Mouse (Mus musculus): ENCODE data around the gene Rab27a. TPM values are rescaled to one million over a fixed set of nuclear protein-coding genes. Genes with fewer than 3 reads are reported as not detected.

Gene Rab27a
- total RNA-seq, 1 experiment: 4.6 TPM

- DNase-seq (ENCODE audit: low read depth, low spot score): no peak
- Histone ChIP-seq H3K4me1 (ENCODE audit: control insufficient read depth in 2 of 2, insufficient read depth in 2 of 2, low read length in 2 of 2, poor library complexity in 1 of 2) (peaks cover 0 to 4% of the 10 kb centered on the region in 2 experiments; a peak in 2 of 4 replicates), H3K9me3 (ENCODE audit: control insufficient read depth, insufficient read depth, low read depth, low read length) (no peaks in the 10 kb centered on the region), H3K9ac (ENCODE audit: insufficient read depth, low read depth, low read length, poor library complexity, severe bottlenecking) (no peak overlapping the region), H3K36me3 (ENCODE audit: control insufficient read depth, insufficient read depth, low read length, poor library complexity, severe bottlenecking) (peaks cover 36% of the 10 kb centered on the region), H3K27ac (ENCODE audit: insufficient read depth, low read depth, low read length, poor library complexity, severe bottlenecking) (no peak overlapping the region), H3K4me3 (ENCODE audit: insufficient read depth in 1 of 2, low read depth in 1 of 2, low read length in 2 of 2, poor library complexity in 1 of 2, severe bottlenecking in 1 of 2) (no peak overlapping the region)
- TF ChIP-seq ZNF384 (IDR thresholded peaks at IDR 0.05; ENCODE audit: low read depth, low read length) (no peak), MAFK (IDR thresholded peaks at IDR 0.05; ENCODE audit: insufficient read depth, low read depth, low read length) (no peak), HCFC1 (IDR thresholded peaks at IDR 0.05; ENCODE audit: borderline replicate concordance, insufficient read depth, low read length) (no peak), ZC3H11A (IDR thresholded peaks at IDR 0.05; ENCODE audit: borderline replicate concordance, low read depth, low read length) (no peak), CHD2 (IDR thresholded peaks at IDR 0.05; ENCODE audit: low read depth, low read length) (no peak)
- in situ Hi-C loops (cut with MboI; ENCODE audit: low sequenced_read_pairs in 2 of 2, unreplicated experiment in 2 of 2): no loop called here
Measured at GRCm38 (mm10) chr9:73020566-73021097, 24.0 kb upstream of the Rab27a start.

GRCm38 (mm10) chr9:73025818-73026636 lies 18.6 kb upstream of the Rab27a start:
- in situ Hi-C loops (cut with MboI; ENCODE audit: low sequenced_read_pairs in 2 of 2, unreplicated experiment in 2 of 2): no loop called here
- peak overlapping the region; percentile 56 to 62 for H3K4me3 ChIP-seq (ENCODE audit: insufficient read depth in 1 of 2, low read depth in 1 of 2, low read length in 2 of 2, poor library complexity in 1 of 2, severe bottlenecking in 1 of 2)
- no peak for TF ChIP-seq ZC3H11A (IDR thresholded peaks at IDR 0.05; ENCODE audit: borderline replicate concordance, low read depth, low read length)
- no peak for TF ChIP-seq ZNF384 (IDR thresholded peaks at IDR 0.05; ENCODE audit: low read depth, low read length)
- TF ChIP-seq MAFK (IDR thresholded peaks at IDR 0.05; ENCODE audit: insufficient read depth, low read depth, low read length): no peak
- TF ChIP-seq HCFC1 (IDR thresholded peaks at IDR 0.05; ENCODE audit: borderline replicate concordance, insufficient read depth, low read length): no peak
- TF ChIP-seq CHD2 (IDR thresholded peaks at IDR 0.05; ENCODE audit: low read depth, low read length): no peak
- DNase-seq (ENCODE audit: low read depth, low spot score): no peak
- H3K27ac ChIP-seq (ENCODE audit: insufficient read depth, low read depth, low read length, poor library complexity, severe bottlenecking): peak overlapping the region; percentile 8; the same call in 1 of the 2 replicates
- H3K36me3 ChIP-seq (ENCODE audit: control insufficient read depth, insufficient read depth, low read length, poor library complexity, severe bottlenecking): peaks cover 6% of the 10 kb centered on the region; the same call in 1 of the 2 replicates
- H3K4me1 ChIP-seq (ENCODE audit: control insufficient read depth in 2 of 2, insufficient read depth in 2 of 2, low read length in 2 of 2, poor library complexity in 1 of 2): peaks cover 0 to 4% of the 10 kb centered on the region in 2 experiments; a peak in 1 of 4 replicates
- no peaks in the 10 kb centered on the region for H3K9me3 ChIP-seq (ENCODE audit: control insufficient read depth, insufficient read depth, low read depth, low read length)
- peak overlapping the region; percentile 67 for H3K9ac ChIP-seq (ENCODE audit: insufficient read depth, low read depth, low read length, poor library complexity, severe bottlenecking)

GRCm38 (mm10) chr9:73030443-73030842 lies 14.2 kb upstream of the Rab27a start:
- peaks cover 6% of the 10 kb centered on the region for H3K36me3 ChIP-seq (ENCODE audit: control insufficient read depth, insufficient read depth, low read length, poor library complexity, severe bottlenecking)
- H3K27ac ChIP-seq (ENCODE audit: insufficient read depth, low read depth, low read length, poor library complexity, severe bottlenecking): no peak overlapping the region
- in situ Hi-C loops (cut with MboI; ENCODE audit: low sequenced_read_pairs in 2 of 2, unreplicated experiment in 2 of 2): no loop called here
- H3K4me3 ChIP-seq (ENCODE audit: insufficient read depth in 1 of 2, low read depth in 1 of 2, low read length in 2 of 2, poor library complexity in 1 of 2, severe bottlenecking in 1 of 2): no peak overlapping the region
- DNase-seq (ENCODE audit: low read depth, low spot score): no peak
- H3K4me1 ChIP-seq (ENCODE audit: control insufficient read depth in 2 of 2, insufficient read depth in 2 of 2, low read length in 2 of 2, poor library complexity in 1 of 2): peaks cover 0 to 4% of the 10 kb centered on the region in 2 experiments; a peak in 1 of 4 replicates
- H3K9ac ChIP-seq (ENCODE audit: insufficient read depth, low read depth, low read length, poor library complexity, severe bottlenecking): no peak overlapping the region
- H3K9me3 ChIP-seq (ENCODE audit: control insufficient read depth, insufficient read depth, low read depth, low read length): no peaks in the 10 kb centered on the region
- TF ChIP-seq ZNF384 (IDR thresholded peaks at IDR 0.05; ENCODE audit: low read depth, low read length): no peak
- no peak for TF ChIP-seq HCFC1 (IDR thresholded peaks at IDR 0.05; ENCODE audit: borderline replicate concordance, insufficient read depth, low read length)
- no peak for TF ChIP-seq CHD2 (IDR thresholded peaks at IDR 0.05; ENCODE audit: low read depth, low read length)
- no peak for TF ChIP-seq ZC3H11A (IDR thresholded peaks at IDR 0.05; ENCODE audit: borderline replicate concordance, low read depth, low read length)
- no peak for TF ChIP-seq MAFK (IDR thresholded peaks at IDR 0.05; ENCODE audit: insufficient read depth, low read depth, low read length)

GRCm38 (mm10) chr9:73031421-73031820 lies 13.2 kb upstream of the Rab27a start:
- Histone ChIP-seq H3K9me3 (ENCODE audit: control insufficient read depth, insufficient read depth, low read depth, low read length) (no peaks in the 10 kb centered on the region), H3K27ac (ENCODE audit: insufficient read depth, low read depth, low read length, poor library complexity, severe bottlenecking) (no peak overlapping the region), H3K4me3 (ENCODE audit: insufficient read depth in 1 of 2, low read depth in 1 of 2, low read length in 2 of 2, poor library complexity in 1 of 2, severe bottlenecking in 1 of 2) (no peak overlapping the region), H3K4me1 (ENCODE audit: control insufficient read depth in 2 of 2, insufficient read depth in 2 of 2, low read length in 2 of 2, poor library complexity in 1 of 2) (peaks cover 0 to 2% of the 10 kb centered on the region in 2 experiments; a peak in 1 of 4 replicates), H3K9ac (ENCODE audit: insufficient read depth, low read depth, low read length, poor library complexity, severe bottlenecking) (no peak overlapping the region), H3K36me3 (ENCODE audit: control insufficient read depth, insufficient read depth, low read length, poor library complexity, severe bottlenecking) (peaks cover 11% of the 10 kb centered on the region)
- in situ Hi-C loops (cut with MboI; ENCODE audit: low sequenced_read_pairs in 2 of 2, unreplicated experiment in 2 of 2): no loop called here
- no peak for TF ChIP-seq HCFC1 (IDR thresholded peaks at IDR 0.05; ENCODE audit: borderline replicate concordance, insufficient read depth, low read length)
- no peak for TF ChIP-seq ZC3H11A (IDR thresholded peaks at IDR 0.05; ENCODE audit: borderline replicate concordance, low read depth, low read length)
- no peak for TF ChIP-seq ZNF384 (IDR thresholded peaks at IDR 0.05; ENCODE audit: low read depth, low read length)
- no peak for TF ChIP-seq CHD2 (IDR thresholded peaks at IDR 0.05; ENCODE audit: low read depth, low read length)
- no peak for TF ChIP-seq MAFK (IDR thresholded peaks at IDR 0.05; ENCODE audit: insufficient read depth, low read depth, low read length)
- no peak for DNase-seq (ENCODE audit: low read depth, low spot score)

All from ES-E14 (cell line).